Mouse (Mus musculus) embryonic facial prominence, embryonic 15.5 days (tissue): ENCODE data around the gene Hormad1. TPM values are rescaled to one million over a fixed set of nuclear protein-coding genes. Genes with fewer than 3 reads are reported as not detected.
A peak's percentile ranks its signal among the peaks of the same experiment; 100 is the strongest.
"Not testable (repeated sequence)": the region's sequence is repeated elsewhere in the genome, so short reads cannot be mapped to it uniquely, and the experiment has no call there.

Experiments used
- ATAC-seq: fragments of 200-750 bp; cut with Nextera tagmentation; 2 replicates; pipeline ENCODE4 v1.8.0; 2017; ENCODE audit warnings: low read depth, moderate TSS enrichment; ENCODE audit not compliant: insufficient number of reproducible peaks, low FRiP score, low TSS enrichment
- H3K27ac ChIP-seq: fragments of 300-500 bp; sonication (generic); replicated peaks from 2 replicates; pipeline ENCODE4 v1.5.1; 2015; ENCODE audit warnings: mild to moderate bottlenecking, inconsistent platforms
- H3K27me3 ChIP-seq: fragments of 300-500 bp; sonication (generic); 2 replicates; pipeline ENCODE4 v1.6.1; 2015; ENCODE audit warnings: inconsistent platforms
- H3K36me3 ChIP-seq: fragments of 300-500 bp; sonication (generic); 2 replicates; pipeline ENCODE4 v1.6.1; 2015; ENCODE audit warnings: mild to moderate bottlenecking, inconsistent platforms
- H3K4me1 ChIP-seq: fragments of 300-500 bp; sonication (generic); 2 replicates; pipeline ENCODE4 v1.6.1; 2015; ENCODE audit warnings: inconsistent platforms
- H3K4me2 ChIP-seq: fragments of 300-500 bp; sonication (generic); replicated peaks from 2 replicates; pipeline ENCODE4 v1.6.1; 2015; ENCODE audit warnings: mild to moderate bottlenecking, inconsistent platforms
- H3K4me3 ChIP-seq: fragments of 300-500 bp; sonication (generic); replicated peaks from 2 replicates; pipeline ENCODE4 v1.5.1; 2015; ENCODE audit warnings: mild to moderate bottlenecking, inconsistent platforms
- H3K9ac ChIP-seq: fragments of 300-500 bp; sonication (generic); 2 replicates; pipeline ENCODE4 v1.6.1; 2015; ENCODE audit warnings: inconsistent platforms
- H3K9me3 ChIP-seq: fragments of 300-500 bp; sonication (generic); replicated peaks from 2 replicates; pipeline ENCODE4 v1.6.1; 2016; ENCODE audit warnings: inconsistent platforms
- WGBS: fragments of 180-500 bp; shearing (Covaris S2); methylation state at CpG from one replicate; pipeline ENCODE4 v1.1.7; 2015; 5-methylcytosine and 5-hydroxymethylcytosine counted together
- polyA plus RNA-seq: library from polyadenylated mRNA; unstranded; fragments of >200 nt; fragmentation: Nextera tagmentation; extraction: Ambion mirVana; gene quantifications from 2 replicates; pipeline ENCODE4 v1.2.1, GENCODE M21; 2015

The Hormad1 gene
- polyA plus RNA-seq, 1 experiment from 2014 or later: not detected

DNA sequence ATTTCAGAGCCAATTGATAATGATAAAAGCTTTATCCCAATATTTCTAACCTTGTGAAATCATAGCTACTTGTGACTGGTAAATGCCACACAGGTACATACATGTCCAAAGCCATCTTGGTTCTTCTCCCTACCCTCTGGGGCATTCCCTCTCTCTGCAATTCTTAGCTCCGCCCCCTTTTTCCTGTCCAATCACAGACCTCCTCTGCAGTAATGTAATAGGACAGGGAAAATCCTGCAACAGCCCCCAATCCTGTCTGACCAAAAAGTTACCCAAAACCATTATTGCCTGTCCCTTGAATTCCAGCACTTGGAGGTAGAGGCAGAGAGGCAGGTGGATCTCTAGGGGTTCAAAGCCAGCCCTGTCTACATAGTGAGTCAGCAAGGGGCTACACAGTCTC lies 61.8 kb downstream of the Hormad1 start:
- H3K4me2 ChIP-seq: no peak overlapping the region
- H3K27me3 ChIP-seq: no peaks in the 10 kb centered on the region
- H3K4me3 ChIP-seq: no peak overlapping the region
- WGBS: 89% methylated on average over 1 of the region's 1 CpGs
- H3K36me3 ChIP-seq: peaks cover 35% of the 10 kb centered on the region
- peaks cover 12% of the 10 kb centered on the region for H3K4me1 ChIP-seq
- no peak overlapping the region for H3K9ac ChIP-seq
- no peak for ATAC-seq
- H3K9me3 ChIP-seq: no peaks in the 10 kb centered on the region
- no peak overlapping the region for H3K27ac ChIP-seq

DNA sequence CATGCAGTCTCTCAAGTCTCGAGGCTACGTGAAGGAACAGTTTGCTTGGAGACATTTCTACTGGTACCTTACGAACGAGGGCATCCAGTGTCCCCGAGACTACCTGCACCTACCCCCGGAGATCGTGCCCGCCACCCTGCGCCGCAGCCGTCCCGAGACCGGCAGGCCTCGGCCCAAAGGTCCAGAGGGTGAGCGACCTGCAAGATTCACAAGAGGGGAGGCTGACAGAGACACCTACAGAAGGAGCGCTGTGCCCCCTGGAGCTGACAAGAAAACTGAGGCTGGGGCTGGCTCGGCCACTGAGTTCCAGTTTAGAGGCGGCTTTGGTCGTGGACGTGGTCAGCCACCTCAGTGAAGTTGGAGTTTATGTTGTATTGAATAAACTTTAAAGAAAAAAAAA lies 62.9 kb downstream of the Hormad1 start:
- not testable (repeated sequence) for H3K27me3 ChIP-seq, H3K4me2 ChIP-seq, H3K9me3 ChIP-seq, ATAC-seq, H3K27ac ChIP-seq, H3K4me3 ChIP-seq, H3K9ac ChIP-seq
- 96% methylated on average over 20 of the region's 20 CpGs for WGBS
- peaks cover 32% of the 10 kb centered on the region for H3K36me3 ChIP-seq
- H3K4me1 ChIP-seq: peaks cover 13% of the 10 kb centered on the region

DNA sequence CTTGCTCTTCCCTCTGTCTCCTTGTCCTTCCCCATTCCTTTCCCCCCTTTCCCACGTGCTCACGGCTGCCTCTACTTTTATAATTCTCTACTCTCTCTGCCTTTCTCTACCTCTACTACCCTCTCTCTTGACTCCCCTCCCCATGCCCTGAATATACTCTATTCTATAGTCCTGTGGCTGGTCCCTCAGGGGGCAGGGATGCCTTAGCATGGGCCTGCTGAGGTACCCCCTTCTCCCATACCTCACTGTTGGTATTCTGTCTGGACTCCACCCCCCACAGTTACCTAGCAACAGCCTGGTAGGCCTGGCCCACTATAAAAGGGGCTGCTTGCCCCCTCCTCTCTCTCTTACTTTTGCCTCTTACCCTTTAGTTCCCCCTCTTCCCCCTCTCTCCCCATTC lies 64.1 kb downstream of the Hormad1 start:
- H3K36me3 ChIP-seq: peaks cover 33% of the 10 kb centered on the region
- H3K4me3 ChIP-seq: no peak overlapping the region
- no peak for ATAC-seq
- H3K4me1 ChIP-seq: peaks cover 13% of the 10 kb centered on the region
- no peak overlapping the region for H3K9ac ChIP-seq
- 58% methylated on average over 2 of the region's 2 CpGs for WGBS
- H3K9me3 ChIP-seq: no peaks in the 10 kb centered on the region
- H3K27me3 ChIP-seq: no peaks in the 10 kb centered on the region
- H3K4me2 ChIP-seq: no peak overlapping the region
- peak overlapping the region; percentile 39; the same call in 1 of the 2 replicates for H3K27ac ChIP-seq

DNA sequence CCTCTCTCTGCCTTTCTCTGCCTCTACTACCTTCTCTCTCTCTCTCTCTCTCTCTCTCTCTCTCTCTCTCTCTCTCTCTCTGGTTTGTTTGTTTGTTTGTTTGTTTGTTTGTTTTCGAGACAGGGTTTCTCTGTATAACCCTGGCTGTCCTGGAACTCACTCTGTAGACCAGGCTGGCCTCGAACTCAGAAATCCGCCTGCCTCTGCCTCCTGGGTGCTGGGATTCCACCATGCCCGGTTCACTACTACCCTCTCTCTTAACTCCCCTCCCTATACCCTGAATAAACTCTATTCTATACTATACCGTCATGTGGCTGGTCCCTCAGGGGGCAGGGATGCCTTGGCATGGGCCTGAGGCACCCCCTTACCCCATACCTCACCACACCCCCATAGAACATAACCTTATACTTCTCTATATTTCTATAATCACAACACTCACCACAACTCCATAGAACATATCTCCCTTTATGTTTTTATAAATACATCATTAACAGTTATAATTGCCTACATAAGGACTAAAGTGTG lies 64.6 kb downstream of the Hormad1 start:
- Histone ChIP-seq H3K4me1 (peaks cover 13% of the 10 kb centered on the region), H3K36me3 (peaks cover 34% of the 10 kb centered on the region), H3K4me2 (peak overlapping the region; percentile 55), H3K27ac (peak overlapping the region; percentile 91), H3K4me3 (peak overlapping the region; percentile 73)
- not testable (repeated sequence) for ATAC-seq, H3K27me3 ChIP-seq, H3K9me3 ChIP-seq, H3K9ac ChIP-seq
- WGBS: 69% methylated on average over 5 of the region's 5 CpGs

DNA sequence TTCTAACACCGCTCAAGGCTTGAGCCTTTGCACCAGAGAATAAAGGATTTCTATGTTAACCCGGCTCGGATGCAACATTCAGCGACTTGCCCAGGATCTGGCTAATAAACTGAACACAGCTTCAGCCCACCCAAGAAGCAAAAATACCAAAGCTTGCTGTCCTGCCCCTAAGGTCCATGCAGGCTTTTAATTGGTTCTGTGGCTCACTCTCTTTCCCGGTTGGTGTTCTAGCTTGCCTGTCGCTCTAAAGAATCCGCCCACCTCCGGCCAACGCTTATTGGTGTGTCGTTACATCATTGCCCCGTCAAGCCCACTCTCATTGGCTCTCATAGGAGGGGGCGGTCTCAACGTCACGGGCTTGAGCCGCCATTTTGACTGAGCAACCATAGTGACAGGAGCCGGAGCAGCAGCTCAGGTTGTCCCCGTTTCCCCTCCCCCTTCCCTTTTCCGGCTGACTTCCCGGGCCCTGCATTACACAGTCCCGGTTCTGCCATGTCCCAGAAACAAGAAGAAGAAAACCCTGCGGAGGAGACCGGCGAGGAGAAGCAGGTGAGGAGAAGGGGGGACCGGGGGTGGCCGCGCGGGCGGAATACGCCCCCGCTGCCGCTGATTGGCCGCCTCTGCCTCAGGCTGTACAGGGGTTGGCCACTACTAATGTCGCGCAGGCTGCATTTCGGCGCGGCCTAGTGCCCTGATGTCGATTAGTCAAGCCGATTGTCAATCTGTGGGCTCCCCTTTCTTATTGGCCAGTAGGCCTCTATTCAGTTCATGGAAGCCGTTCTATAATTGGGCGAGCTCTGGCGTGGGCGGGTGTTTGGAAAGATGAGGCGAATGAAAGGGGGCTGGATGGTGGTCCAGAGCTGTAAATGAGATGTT lies 65.4 kb downstream of the Hormad1 start, which contains the start of gene Ensa:
Gene Ensa, plus strand, starts transcription at position 366 of the 876 bp plus-strand sequence.
- Histone ChIP-seq H3K27ac (peak within 1 kb of the TSS; percentile 92), H3K4me3 (peak within 1 kb of the TSS; percentile 73), H3K36me3 (peaks cover 41% of the 10 kb centered on the region), H3K4me1 (peaks cover 13% of the 10 kb centered on the region), H3K9me3 (no peaks in the 10 kb centered on the region), H3K4me2 (peak within 1 kb of the TSS; percentile 62), H3K27me3 (no peaks in the 10 kb centered on the region), H3K9ac (peak within 1 kb of the TSS; percentile 45)
- under 1% methylated on average over 44 of the region's 44 CpGs for WGBS
- peak; percentile 99 for ATAC-seq

DNA sequence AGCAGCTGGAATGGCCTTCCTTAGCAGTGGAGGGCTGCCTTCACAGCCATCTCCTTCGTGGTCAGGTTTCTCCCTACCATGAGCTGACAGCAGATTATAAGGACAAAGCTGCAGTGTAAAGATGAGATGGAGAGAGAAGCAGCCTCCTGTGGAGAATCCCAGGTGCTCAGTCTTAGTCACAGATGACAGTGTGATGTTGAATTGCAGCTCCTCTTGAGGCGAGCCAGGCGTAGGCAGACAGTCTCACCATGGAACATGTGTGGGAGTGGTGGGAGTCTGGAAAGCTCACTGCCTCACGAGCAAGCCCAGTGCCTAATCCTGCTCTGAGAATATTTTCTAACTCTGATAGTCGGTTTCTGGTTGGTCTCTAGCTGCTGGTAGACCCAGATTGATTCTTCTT lies 68.3 kb downstream of the Hormad1 start:
- no peak for ATAC-seq
- peaks cover 13% of the 10 kb centered on the region for H3K4me1 ChIP-seq
- no peak overlapping the region for H3K9ac ChIP-seq
- H3K27ac ChIP-seq: no peak overlapping the region
- H3K27me3 ChIP-seq: no peaks in the 10 kb centered on the region
- H3K36me3 ChIP-seq: peaks cover 61% of the 10 kb centered on the region
- no peak overlapping the region for H3K4me3 ChIP-seq
- no peaks in the 10 kb centered on the region for H3K9me3 ChIP-seq
- 91% methylated on average over 5 of the region's 5 CpGs for WGBS
- H3K4me2 ChIP-seq: no peak overlapping the region

DNA sequence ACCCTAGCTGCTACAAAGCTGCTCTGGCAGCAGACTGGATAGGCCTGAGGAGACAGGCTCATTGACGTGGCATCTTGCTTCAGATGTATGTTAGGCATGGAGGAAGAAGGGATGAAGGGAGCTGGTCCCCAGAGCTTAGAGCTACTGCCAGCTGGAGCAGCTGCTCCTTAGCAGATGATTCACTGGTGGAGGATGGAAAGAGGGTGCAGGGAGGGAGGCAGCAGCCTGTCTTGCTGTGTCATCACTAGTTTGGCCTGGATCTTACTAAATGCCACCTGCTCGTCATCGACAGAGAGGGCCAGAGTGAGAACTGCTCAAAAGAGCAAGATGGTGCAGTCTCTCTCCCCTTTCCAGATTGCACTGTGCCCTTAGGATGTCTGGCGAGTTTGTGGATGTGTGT lies 70.3 kb downstream of the Hormad1 start:
- H3K4me2 ChIP-seq: no peak overlapping the region
- H3K27me3 ChIP-seq: no peaks in the 10 kb centered on the region
- H3K4me1 ChIP-seq: peaks cover 10% of the 10 kb centered on the region
- no peak overlapping the region for H3K4me3 ChIP-seq
- no peak overlapping the region for H3K27ac ChIP-seq
- peaks cover 75% of the 10 kb centered on the region for H3K36me3 ChIP-seq
- H3K9me3 ChIP-seq: no peaks in the 10 kb centered on the region
- no peak for ATAC-seq
- WGBS: 82% methylated on average over 4 of the region's 4 CpGs
- H3K9ac ChIP-seq: no peak overlapping the region

DNA sequence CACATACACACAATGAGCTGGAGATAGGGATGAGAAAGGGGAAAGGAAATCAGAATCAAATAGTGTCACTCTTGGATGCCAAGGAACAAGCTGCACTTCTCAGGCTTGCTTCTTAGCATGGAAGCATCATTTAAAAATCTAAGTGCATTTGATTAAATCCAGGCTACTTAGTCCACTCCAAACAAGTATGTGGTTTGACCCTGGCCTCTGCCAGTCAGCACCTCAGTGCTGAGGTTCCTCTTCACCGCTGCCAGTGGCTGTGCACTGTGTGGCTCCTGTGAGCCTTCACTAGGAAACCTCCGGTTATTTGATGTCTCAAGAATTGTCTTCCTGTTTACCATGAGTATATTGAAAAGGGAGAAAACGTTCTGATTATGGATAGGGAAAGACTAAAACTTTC lies 71.4 kb downstream of the Hormad1 start:
- WGBS: 76% methylated on average over 3 of the region's 3 CpGs
- Histone ChIP-seq H3K36me3 (peaks cover 84% of the 10 kb centered on the region), H3K4me2 (no peak overlapping the region), H3K4me1 (peaks cover 6% of the 10 kb centered on the region), H3K9me3 (no peaks in the 10 kb centered on the region), H3K4me3 (no peak overlapping the region), H3K27ac (no peak overlapping the region), H3K9ac (no peak overlapping the region), H3K27me3 (no peaks in the 10 kb centered on the region)
- no peak for ATAC-seq

DNA sequence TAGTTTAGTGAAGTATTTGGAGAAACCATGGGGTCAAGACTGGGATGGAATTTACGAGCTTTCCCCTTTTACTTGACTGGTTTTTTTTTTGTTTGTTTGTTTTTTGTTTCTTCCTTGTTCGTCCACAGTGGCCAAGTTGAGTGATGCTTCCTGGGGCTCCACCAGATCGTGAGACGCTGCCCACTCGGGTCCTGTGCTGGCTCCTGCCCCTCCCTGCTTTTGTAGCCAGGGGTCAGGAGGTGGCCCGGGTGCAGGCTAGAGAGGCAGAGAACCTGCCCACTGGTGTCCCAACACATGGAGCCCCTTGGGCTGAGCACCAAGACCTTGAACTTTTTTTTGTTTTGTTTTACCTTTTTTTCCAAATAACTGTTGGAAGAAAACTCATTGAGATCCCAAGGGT lies 71.8 kb downstream of the Hormad1 start:
- no peak for ATAC-seq
- Histone ChIP-seq H3K4me2 (no peak overlapping the region), H3K9ac (no peak overlapping the region), H3K9me3 (no peaks in the 10 kb centered on the region), H3K4me3 (no peak overlapping the region), H3K4me1 (peaks cover 1% of the 10 kb centered on the region), H3K27ac (no peak overlapping the region), H3K36me3 (peaks cover 88% of the 10 kb centered on the region), H3K27me3 (no peaks in the 10 kb centered on the region)
- 76% methylated on average over 6 of the region's 6 CpGs for WGBS

DNA sequence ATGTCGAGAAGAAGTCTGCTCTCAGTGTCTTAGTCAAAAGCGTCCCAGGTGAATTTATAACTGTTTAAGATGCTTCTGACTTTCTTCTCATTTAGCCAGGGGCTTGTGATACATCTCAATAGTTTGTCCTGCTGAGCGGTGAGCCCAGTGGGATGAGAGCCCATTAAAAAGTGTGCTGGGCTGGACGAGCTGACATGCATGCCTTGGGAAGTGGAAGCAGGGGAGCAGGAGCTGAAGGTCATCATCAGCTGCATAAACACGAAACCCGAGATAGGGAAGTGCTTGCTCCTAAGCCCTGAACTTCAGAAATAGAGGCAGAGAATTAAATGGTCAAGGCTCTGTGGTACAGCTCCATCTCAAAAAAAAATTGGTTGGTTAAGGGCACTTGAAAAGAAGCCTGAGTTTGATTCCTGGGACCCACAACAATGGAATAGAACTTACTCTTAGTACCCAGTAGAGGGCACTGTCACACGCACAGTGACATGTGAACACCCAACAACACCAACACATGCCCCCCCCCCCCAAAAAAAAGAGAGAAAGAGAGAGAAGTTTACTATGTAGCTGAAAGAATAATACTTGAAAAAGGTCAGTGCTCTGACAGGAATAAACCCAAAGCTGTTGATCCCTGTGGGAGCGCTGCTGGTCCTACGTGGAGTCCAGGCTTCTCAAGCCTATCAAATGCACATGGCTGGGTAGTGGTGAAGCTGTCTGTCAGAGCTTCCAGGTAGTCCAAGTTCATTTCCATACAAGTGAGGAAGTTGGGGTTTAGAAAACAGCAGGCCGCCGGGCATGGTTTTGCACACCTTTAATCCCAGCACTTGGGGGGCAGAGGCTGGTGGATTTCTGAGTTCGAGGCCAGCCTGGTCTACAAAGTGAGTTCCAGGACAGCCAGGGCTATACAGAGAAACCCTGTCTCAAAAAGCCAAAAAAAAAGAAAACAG lies 73.4 kb downstream of the Hormad1 start:
- WGBS: 75% methylated on average over 12 of the region's 12 CpGs

DNA sequence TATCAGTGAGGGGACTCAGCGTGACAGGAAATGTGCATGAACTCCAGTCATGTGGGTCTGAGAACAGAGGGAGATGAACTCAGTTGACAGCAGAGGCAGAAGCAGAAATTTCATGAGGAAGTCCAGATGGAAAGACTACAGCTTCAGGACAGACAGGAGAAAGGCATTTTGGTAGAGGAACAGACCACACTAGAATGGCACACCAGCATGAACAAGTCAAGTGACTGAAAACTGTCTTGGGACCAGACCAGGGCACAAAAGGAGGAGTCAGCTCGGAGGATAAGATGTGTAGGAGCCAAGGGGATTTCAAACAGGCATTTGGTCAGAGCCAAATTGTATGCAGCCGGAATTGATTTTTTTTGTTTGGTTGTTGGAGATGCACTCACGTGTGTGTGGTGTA lies 76.2 kb downstream of the Hormad1 start:
- Histone ChIP-seq H3K4me1 (no peaks in the 10 kb centered on the region), H3K9me3 (no peaks in the 10 kb centered on the region), H3K4me2 (no peak overlapping the region), H3K27me3 (no peaks in the 10 kb centered on the region), H3K36me3 (peaks cover 53% of the 10 kb centered on the region), H3K4me3 (no peak overlapping the region), H3K9ac (no peak overlapping the region), H3K27ac (no peak overlapping the region)
- 64% methylated on average over 4 of the region's 4 CpGs for WGBS
- no peak for ATAC-seq

More for the DNA sequence above, 73.4 kb downstream of the Hormad1 start:
- Histone ChIP-seq H3K4me3 (no peak overlapping the region), H3K9ac (no peak overlapping the region), H3K36me3 (peaks cover 78% of the 10 kb centered on the region), H3K27me3 (no peaks in the 10 kb centered on the region), H3K9me3 (no peaks in the 10 kb centered on the region), H3K4me2 (no peak overlapping the region), H3K4me1 (no peaks in the 10 kb centered on the region), H3K27ac (no peak overlapping the region)
- no peak for ATAC-seq
